Mouse (Mus musculus): ENCODE data around the gene Gm6871.
"Not testable (repeated sequence)": the region's sequence is repeated elsewhere in the genome, so short reads cannot be mapped to it uniquely, and the experiment has no call there.

Gene Gm6871

DNA sequence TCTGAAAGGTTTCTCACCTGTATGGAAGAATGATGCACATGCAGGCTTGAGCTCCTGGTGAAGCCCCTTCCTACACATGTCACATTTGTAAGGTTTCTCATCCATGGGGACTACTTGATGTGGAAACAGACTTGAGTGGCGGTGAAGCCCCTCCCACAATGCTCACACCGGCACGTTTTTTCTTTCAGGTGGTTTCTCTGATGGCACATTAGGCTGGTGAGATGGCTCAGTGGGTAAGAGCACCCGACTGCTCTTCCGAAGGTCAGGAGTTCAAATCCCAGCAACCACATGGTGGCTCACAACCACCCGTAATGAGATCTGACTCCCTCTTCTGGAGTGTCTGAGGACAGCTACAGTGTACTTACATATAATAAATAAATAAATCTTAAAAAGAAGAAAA is at the start of gene Gm6871:
Gm6871 (minus strand) TSS at position 101 of the 400 bp plus-strand sequence.
- DNase-seq (ENCODE audit: low spot score in 2 of 2), result not testable (repeated sequence)

DNA sequence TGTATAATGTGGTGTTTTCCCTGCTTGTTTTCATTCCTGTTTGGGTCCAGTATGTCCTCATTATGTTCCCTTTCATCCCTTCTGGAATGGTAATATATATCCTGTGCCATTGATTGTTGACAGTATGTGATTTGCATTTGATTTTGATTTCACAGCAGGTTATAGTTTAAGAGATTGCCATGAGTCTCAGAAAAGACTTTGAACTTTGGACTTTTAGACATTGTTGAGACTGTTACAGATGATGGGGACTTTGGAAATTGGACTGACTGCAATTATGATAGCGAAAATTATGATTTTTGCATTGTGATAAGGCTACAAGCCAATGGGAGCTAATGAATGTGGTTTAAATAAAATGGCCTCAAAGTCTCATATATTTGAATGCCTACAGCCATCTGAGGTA is 42.8 kb upstream of the Gm6871 start:
- not testable (repeated sequence) for DNase-seq (ENCODE audit: low spot score in 2 of 2)

DNA sequence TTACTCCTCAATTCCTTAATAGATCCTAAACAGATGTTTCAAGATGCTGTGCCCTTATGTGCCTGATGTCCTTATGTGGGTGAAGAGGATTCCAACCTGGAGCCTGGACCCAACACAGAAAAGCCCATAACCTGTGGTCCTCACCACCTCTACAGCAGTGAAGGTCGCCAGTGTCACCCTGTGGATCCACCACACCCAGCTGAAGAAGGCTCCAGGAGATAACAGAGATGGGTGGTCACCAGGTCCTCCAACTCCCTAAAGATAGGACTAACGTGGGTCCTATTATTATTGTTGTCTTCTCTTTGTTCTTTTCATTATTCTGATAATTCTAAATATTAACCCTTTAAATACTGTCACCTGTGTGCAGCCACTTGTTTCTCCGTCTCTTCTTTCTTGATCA is 38.2 kb upstream of the Gm6871 start:
- no peak for DNase-seq (ENCODE audit: low spot score in 2 of 2)

DNA sequence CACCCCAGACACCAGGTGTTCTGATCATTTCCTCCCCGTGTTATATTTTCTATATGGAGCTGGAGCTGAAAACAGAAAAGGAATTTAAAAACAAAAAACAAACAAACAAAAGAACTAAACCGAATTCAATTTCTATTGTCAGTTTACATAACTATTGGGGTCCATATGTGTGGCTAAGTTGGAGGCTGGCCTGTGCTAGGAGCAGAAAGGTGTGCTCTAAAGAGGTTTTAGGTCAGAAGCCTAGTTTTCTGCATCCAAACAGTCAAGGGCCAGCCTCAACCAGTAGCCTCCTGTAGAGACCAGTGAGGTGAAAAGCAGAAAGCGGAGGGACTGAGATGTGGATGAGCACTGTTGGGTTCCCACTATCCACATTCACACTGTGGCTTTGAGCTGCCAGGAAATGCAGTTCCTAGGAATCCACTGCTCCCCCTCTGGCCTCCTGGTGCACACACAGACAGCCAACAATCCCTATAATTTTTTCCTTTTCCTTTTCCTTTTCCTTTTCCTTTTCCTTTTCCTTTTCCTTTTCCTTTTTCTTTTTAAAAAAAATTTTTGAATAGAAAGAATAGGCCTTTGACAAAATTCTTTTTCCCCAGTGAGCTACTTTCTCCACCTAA is 26.6 kb upstream of the Gm6871 start:
- no peak for DNase-seq (ENCODE audit: low spot score in 2 of 2)

DNA sequence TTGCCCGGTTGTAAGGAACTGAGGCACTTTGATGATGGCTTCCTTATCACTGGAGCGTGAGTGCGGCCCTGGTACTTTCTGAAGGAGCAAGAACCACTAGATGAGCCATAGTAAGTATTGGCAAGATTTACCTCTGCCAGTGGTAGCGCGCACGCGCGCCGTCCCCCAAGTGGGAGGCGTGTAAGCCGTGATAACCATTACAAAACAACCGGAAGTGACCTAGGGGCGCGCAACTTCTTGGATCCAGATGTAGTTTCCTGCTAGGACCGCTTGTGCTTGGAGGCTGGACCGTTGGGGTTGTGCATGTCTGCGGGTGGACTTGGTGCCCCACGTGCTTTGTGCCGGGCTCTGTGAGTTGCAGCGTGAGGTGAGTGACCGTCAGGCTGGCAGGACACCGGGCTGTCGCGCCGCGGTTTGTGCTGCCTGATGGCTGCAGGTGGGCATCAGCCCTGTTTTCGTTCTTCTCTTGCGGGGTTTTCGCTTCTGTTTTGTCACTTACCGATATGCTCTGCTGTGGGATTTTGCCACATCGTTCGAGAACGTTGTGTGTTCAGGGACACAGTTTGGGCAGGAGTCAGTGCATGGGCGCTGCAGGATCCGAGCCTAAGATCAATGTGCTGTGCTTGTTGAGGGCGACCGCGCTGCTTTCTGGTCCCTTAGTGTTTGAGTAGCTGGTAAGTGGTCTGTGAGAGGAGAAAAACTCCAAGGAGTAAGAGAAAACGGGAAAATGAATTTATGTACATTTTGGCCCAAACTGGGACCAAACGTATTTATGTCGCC is 25.8 kb upstream of the Gm6871 start, which contains the start of gene 2610021A01Rik:
2610021A01Rik (plus strand) TSS at position 197 of the 780 bp plus-strand sequence.
- DNase-seq (ENCODE audit: low spot score in 2 of 2), result peak; percentile 77 to 86

DNA sequence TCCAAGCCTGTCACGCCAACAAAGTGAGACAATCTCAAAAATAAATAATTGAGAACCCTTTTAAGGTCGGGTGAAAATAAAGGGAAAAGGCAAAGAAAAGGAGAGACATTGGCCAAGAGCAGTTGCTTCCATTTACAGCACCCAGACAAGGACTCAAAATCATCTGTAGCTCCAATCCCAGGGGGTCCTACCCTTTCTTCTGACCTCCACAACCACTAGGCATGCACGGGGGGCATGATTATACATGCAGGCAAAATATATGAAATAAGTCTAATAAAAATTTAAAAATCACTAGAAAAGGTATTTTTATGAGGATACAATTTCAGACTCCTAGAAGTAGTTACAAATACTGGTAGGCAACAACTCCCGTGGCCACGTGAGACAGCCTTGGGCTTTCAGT is 25.2 kb upstream of the Gm6871 start:
- DNase-seq (ENCODE audit: low spot score in 2 of 2), result no peak

DNA sequence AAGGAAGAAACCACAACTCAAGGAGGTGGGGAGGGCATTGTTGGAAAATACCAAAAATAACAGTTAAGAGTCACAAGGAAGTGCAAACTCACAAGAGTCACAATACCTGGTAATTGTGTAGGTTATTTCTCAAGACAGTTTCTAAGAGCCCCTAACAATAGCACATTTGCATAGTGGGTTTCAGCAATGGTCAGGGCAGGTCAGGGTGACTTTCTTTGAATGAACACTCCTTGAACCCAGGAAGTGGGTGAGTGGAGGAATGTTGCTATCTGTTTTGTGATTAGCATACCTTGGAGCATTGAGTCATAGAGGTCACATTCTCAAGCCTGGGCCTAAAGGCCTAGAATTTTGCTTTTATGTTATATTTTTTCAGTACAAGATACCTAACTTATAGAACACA is 14.4 kb upstream of the Gm6871 start:
- not testable (repeated sequence) for DNase-seq (ENCODE audit: low spot score in 2 of 2)

DNA sequence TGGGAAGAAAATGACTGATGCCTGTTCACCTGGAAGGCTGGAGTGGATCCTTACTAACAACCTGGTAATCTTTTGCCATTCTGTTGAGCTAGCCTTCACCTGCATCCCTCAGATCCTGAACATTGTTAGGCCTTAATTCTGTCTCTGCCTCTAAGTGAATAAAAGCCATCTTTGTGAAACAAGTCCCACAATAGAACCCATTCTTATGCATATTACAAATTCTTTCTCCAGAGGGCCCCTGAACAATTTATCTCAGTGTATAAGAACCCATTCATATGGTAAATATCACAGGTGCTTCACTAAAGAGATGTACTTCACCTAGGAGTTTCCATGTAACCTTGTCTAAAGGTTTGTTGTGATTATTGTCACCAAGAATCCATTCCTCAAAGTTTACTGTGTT is 8.6 kb upstream of the Gm6871 start:
- no peak for DNase-seq (ENCODE audit: low spot score in 2 of 2)

DNA sequence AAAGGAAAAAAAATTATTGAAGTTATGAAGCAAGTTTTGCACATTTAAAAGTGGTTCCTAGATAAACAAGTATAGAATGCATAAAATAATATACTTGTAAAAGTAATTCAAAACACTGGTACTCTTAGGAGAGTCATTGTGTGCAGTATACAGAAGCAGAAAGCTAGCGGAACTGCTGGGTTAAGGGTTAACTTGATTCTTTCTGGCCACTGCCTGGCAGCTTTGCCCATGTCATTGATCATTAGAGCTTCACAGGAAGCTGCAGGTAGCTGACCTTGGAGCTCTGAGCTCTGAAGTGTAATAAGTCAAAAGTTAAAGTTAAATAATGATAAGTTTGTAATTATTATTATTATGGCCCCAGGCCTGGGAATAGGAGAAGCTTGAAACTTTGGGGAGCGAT is 4.5 kb upstream of the Gm6871 start:
- no peak for DNase-seq (ENCODE audit: low spot score in 2 of 2)

DNA sequence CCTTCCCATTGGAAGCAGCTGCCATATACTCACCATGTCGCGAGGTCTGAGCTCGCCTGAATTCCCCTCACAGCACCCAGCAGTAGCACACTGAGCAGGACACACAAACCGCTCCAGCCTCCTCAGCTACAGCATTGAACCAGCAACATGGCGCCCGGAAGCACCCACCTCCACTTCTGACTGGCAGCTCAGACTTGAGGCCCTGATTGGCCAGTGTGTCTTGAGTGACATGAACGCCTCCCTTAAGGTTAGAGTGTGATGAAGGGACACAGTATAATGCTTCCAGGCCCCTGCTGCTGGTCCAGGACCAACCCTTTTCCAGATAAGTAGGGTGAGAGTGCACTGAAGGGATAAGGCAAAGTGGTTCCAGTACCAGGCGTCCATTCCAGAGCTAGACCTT is 12.8 kb downstream of the Gm6871 start:
- no peak for DNase-seq (ENCODE audit: low spot score in 2 of 2)

DNA sequence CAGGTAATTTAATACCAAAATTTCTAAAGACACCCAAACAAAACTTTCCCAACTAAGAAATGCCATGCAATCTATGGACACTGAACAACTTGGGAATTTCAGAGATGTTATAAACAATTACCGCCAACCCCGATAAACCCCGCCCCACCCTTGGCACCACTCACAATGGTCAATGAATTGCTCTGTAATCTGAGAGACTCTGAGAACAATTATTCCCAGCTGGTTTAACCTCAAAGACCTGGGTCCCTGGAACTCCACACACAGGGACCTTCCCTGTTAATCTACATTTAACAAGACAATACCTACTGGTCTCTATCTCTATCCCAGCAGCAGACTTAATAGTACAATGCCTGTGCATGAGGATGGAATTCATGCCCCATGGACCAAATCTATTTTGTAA is 60.8 kb downstream of the Gm6871 start:
- no peak for DNase-seq (ENCODE audit: low spot score in 2 of 2)

DNA sequence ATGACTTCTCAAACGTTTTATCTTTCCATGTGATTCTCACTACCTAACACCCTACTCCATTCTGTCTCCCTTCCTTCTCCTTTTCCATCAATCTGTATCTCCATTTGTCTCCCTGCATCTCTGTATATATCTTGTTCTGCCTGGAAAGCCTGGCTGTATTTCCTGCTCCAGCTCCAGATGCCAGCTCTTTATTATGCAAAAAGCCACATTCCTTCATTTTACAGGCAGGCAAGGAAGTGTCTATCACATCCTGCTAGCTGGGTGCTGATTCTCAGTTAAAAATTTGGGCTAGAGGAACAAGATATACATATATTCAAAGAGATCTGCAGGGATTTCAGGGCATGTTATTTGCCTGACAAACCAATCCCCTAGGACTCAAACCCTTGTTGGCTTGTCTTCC is 61.3 kb downstream of the Gm6871 start:
- no peak for DNase-seq (ENCODE audit: low spot score in 2 of 2)

DNA sequence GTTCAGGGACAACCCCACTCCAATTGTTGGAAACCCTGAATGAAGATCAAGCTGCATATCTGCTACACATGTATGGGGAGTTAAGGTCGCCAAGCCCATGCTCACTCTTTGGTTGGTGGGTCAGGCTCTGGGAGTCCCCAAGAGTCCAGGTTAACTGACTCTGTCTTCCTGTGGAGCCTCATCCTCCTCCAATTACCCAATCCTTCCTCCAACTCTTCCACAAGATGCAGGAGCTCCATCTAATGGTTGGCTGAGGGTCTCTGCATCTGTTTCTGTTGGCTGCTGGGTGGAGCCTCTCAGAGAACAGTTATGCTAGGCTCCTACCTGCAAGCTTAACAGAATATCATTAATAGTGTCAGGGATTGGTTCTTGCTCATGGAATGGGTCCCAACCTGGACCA is 71.1 kb downstream of the Gm6871 start:
- no peak for DNase-seq (ENCODE audit: low spot score in 2 of 2)

DNA sequence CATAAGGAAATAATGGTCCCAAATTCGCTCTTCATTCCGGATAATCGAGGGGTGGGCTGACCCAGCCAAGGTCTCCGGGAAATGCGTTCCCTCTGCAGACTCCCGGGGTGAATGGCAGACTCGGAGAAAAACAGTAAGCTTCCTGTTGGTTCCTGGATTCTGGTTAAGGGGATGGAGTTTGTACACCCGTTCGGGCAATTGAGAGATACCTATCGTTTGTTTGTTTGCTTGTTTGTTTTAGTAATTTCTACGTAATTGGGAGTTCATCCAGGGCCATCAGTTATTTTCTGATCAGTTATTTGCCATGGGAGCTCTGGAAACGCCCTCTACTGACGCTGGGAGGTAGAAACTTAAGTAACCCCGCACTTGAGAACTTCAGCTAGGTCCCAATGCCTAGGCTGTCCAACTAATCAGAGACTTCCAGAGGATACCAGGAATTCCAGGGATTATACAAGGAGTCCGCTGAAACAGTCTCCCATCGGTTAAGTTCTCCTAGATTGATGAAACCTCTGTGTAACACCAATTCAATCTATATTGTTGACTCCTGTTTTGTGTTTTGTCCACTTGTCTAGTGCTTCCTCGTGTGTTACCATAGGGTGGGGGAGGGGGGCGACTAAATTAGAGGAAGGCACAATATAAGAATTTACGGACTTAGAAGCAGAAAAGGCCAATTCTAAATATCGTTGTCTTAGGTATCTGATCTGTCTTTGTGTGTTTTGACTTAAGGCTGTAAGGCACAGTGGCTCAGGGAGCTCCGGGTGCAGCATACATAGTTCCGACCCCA is 73.1 kb downstream of the Gm6871 start:
- peak; percentile 34 to 67 for DNase-seq (ENCODE audit: low spot score in 2 of 2)

DNA sequence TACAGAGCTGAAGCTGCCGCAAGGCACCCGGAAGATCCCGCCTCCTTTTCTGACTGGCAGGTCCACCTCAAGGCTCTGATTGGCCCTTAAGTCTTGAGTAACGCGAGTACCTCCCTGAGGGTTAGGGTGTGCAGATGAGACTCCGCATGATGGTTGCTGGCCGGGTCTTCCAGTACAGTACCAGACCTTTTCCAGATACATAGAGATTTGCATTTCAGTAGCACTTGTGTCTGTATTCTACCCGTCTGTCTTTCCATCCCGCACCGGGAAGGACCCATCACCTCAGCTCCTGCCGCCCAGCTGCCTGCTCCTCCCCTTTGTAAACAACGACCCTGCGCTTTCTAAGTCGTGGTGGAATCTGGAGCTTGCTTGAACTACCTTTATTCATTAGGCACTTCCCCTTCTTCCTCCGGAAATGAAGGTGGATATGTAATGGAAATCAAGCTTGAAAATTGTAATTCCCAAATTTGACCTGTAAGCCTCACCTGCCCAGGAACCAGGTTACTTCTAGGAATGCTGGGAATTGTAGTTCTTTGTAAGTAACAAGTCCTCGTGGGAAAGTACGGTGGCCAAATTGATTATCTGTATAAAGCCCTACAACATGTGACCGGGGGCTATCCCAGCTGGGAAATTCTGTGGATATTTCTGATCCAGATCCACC is 73.9 kb downstream of the Gm6871 start, which contains the start of the genes Gm20449 and AW146154:
Gm20449 (minus strand) TSS at position 29 of the 661 bp plus-strand sequence.
AW146154 (minus strand) TSS at position 502 of the 661 bp plus-strand sequence.
- DNase-seq (ENCODE audit: low spot score in 2 of 2), result peak; percentile 97 to 99

DNA sequence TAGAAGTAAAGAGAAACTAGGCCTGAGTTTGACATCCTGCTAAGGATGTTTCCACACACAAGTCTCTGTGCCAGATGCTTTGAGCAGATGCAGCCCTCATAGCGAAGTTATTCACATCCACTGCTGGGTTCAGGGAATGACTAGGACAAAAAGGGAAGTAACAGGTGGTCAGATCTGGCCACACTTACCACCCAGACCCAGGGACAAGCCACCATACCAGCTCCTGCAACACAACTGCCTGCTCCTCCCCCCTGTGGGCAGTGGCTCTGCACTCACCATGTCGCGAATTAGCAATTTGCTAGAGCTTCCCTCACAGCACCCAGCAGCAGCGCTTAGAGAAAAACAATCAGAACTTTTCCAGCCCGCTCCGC is 74.5 kb downstream of the Gm6871 start:
- not testable (repeated sequence) for DNase-seq (ENCODE audit: low spot score in 2 of 2)

DNA sequence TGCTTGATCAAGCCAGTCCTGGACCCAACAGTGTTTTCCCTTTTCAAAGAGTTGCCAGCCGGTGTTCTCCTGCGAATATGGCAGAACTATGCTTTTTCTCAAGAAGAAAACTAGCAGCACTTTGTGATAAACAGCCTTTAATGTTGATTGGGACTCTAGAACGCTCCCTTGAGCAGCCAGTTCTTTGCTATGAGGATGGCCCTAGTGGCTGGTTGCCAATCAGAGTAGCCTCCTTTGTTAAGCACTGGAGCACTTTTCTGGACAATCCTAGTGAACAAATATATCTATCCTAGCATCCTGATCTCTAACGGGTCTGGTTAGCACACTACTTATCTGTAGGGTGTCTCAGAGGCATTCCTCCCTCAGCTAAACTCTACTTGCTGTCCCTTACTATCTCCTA is 75.0 kb downstream of the Gm6871 start:
- DNase-seq (ENCODE audit: low spot score in 2 of 2), result not testable (repeated sequence)

DNA sequence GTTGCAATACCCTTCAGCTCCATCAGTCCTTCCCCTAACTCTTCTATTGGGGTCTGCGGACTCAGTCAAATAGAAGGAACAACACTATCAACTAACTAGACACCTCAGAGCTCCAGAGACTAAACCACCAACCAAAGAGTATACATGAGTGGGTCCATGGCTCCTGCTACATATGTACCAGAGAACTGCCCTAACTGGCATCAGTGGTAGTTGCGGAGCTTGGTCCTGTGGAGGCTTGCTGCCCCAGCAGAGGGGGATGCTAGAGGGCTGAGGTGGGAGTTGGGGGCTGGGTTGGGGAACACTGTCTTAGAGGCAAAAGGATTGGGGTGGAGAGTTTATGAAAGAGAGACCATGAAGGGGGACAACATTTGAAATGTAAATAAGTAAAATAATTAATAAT is 75.6 kb downstream of the Gm6871 start:
- no peak for DNase-seq (ENCODE audit: low spot score in 2 of 2)
